Mouse (Mus musculus): Measurements from ENCODE around the gene Ahr. TPM values are rescaled to one million over a fixed set of nuclear protein-coding genes. Genes with fewer than 3 reads are reported as not detected.

The Ahr gene
- polyA plus RNA-seq, 1 experiment = 2.4 TPM

DNA sequence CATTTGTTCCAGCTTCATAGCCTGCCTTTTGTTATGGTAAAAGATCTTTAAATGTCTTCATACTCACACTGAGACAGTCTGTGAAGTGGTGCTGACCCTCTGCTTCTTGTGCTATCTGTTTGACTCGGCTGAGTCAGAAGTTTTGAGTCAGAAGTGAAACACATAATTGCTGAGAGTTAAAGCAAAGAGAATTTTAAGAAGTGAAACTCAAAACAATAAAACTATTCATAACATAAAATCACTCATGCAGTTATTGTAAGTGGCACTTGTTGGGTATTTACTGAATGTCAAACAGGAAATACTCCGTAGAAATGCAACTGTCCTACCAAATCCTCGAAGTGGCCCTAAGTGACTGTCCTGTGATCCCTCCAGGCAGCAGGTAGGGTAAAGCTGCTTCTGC, 18.3 kb upstream of the Ahr start:
- TF ChIP-seq POLR2A (IDR thresholded peaks at IDR 0.05; ENCODE audit: borderline replicate concordance, insufficient read depth, low read length) (no peak), CTCF (IDR thresholded peaks at IDR 0.05; ENCODE audit: borderline replicate concordance, insufficient read depth, low read depth, low read length) (no peak)
- 68% methylated on average over 3 of the region's 3 CpGs for WGBS
- Histone ChIP-seq H3K4me3 (replicated peaks; ENCODE audit: insufficient read depth, low read depth, low read length) (no peak overlapping the region), H3K27ac (ENCODE audit: insufficient read depth, low read length) (no peak overlapping the region), H3K27me3 (ENCODE audit: control insufficient read depth, insufficient read depth, low read length) (no peaks in the 10 kb centered on the region), H3K4me1 (ENCODE audit: control insufficient read depth, insufficient read depth, low read length) (no peaks in the 10 kb centered on the region)
- no peak for DNase-seq

DNA sequence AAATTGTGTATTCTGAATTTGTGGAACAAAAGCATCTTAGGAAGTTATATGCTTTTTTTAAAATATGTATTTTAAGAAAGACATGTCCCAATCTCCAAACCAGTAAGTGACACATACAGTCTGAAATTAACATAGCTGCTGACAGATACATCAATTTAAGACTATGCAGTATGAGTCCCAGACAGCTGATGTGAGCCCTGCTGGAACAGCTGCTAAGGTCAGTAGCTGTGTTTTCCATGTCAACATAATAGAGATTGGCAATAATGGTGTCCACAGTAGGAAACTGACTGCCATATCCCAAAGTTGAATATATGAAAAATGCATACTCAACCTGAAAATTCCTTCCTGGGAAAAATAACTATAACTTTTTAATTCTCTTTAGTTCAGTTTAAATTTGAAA, 15.5 kb upstream of the Ahr start:
- TF ChIP-seq CTCF (IDR thresholded peaks at IDR 0.05; ENCODE audit: borderline replicate concordance, insufficient read depth, low read depth, low read length) (no peak), POLR2A (IDR thresholded peaks at IDR 0.05; ENCODE audit: borderline replicate concordance, insufficient read depth, low read length) (no peak)
- DNase-seq = no peak
- Histone ChIP-seq H3K27me3 (ENCODE audit: control insufficient read depth, insufficient read depth, low read length) (no peaks in the 10 kb centered on the region), H3K4me1 (ENCODE audit: control insufficient read depth, insufficient read depth, low read length) (no peaks in the 10 kb centered on the region), H3K27ac (ENCODE audit: insufficient read depth, low read length) (no peak overlapping the region), H3K4me3 (replicated peaks; ENCODE audit: insufficient read depth, low read depth, low read length) (no peak overlapping the region)

DNA sequence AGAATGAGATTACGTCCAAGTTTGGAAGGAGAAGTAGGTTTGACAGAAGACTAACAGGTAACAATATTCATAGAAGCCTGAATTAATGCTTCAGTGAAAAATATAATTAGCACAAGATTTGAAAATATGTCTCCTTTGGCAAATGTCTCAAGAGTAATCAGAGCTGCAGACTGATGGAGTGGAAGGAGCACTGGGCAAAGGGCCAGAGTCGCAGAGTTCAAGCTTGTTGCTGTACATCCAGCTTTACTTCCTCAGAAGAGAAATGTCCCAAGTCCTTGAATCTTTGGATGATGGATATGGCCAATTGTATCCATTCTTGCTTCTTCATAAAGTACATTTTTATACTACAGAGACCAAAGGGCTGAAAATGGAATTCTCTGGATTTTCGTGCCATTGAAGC, 8.0 kb upstream of the Ahr start:
- 20% methylated on average over 3 of the region's 3 CpGs for WGBS
- TF ChIP-seq POLR2A (IDR thresholded peaks at IDR 0.05; ENCODE audit: borderline replicate concordance, insufficient read depth, low read length) (no peak), CTCF (IDR thresholded peaks at IDR 0.05; ENCODE audit: borderline replicate concordance, insufficient read depth, low read depth, low read length) (no peak)
- no peaks in the 10 kb centered on the region for H3K27me3 ChIP-seq (ENCODE audit: control insufficient read depth, insufficient read depth, low read length)
- no peak overlapping the region for H3K27ac ChIP-seq (ENCODE audit: insufficient read depth, low read length)
- no peak overlapping the region for H3K4me3 ChIP-seq (replicated peaks; ENCODE audit: insufficient read depth, low read depth, low read length)
- DNase-seq = no peak
- H3K4me1 ChIP-seq (ENCODE audit: control insufficient read depth, insufficient read depth, low read length) = no peaks in the 10 kb centered on the region

DNA sequence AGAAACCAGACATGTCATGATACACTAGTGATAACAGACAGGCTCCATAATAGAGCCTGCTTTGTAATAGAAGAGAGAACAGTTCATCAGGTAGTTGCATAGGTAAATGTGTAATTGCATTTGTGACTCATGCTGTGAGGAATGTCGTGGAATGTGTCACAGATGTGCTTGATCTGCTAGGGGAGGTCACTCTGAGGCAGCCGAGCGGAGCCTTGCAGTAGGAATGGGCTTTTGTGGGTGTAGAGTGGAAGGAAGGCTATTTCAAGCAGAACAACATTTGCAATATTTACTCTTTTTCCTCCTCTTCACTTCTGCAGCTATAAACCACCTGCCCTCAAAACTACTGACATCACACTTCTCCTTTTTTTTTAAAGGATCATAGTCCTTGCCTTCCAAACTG, 4.0 kb upstream of the Ahr start:
- TF ChIP-seq CTCF (IDR thresholded peaks at IDR 0.05; ENCODE audit: borderline replicate concordance, insufficient read depth, low read depth, low read length) (no peak), POLR2A (IDR thresholded peaks at IDR 0.05; ENCODE audit: borderline replicate concordance, insufficient read depth, low read length) (no peak)
- Histone ChIP-seq H3K27ac (ENCODE audit: insufficient read depth, low read length) (no peak overlapping the region), H3K4me3 (replicated peaks; ENCODE audit: insufficient read depth, low read depth, low read length) (no peak overlapping the region), H3K27me3 (ENCODE audit: control insufficient read depth, insufficient read depth, low read length) (no peaks in the 10 kb centered on the region), H3K4me1 (ENCODE audit: control insufficient read depth, insufficient read depth, low read length) (no peaks in the 10 kb centered on the region)
- 58% methylated on average over 3 of the region's 3 CpGs for WGBS
- no peak for DNase-seq

DNA sequence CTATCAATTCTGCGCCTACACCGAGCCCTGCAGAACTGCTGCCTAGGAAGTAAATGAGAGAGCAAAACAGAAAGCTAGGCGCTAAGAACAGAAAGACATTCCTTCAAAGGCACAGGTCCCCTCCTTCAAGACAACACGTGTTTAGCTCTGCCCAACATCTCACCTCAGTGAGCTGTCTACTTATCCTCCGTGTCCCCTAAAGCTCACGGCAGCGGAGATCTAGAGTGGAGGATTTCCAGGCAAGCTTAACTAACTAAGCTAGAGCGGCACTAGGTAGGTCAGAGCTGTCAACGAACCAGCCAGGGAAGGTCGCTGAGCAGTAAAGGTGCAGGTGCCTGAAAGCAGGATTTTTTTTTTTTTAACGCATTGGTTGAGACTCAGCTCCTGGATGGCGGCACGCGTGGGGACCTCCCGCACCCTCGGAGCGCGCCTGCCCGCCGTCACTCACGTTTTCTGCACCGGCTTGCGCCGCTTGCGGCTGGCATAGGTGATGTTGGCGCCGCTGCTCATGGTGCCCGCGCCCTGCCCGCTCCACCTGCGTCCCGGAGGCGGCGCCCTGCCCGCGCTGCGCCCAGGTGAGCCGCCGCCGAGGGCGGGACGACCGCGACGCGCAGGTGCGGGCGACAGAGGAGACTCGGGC, 604 bp downstream of the Ahr start:
- TF ChIP-seq CTCF (IDR thresholded peaks at IDR 0.05; ENCODE audit: borderline replicate concordance, insufficient read depth, low read depth, low read length) = no peak
- TF ChIP-seq POLR2A (IDR thresholded peaks at IDR 0.05; ENCODE audit: borderline replicate concordance, insufficient read depth, low read length) = no peak
- peak in 1 of 2 experiments; percentile 68 for DNase-seq
- H3K4me1 ChIP-seq (ENCODE audit: control insufficient read depth, insufficient read depth, low read length) = no peaks in the 10 kb centered on the region
- WGBS = 1% methylated on average over 48 of the region's 49 CpGs
- peak overlapping the region; percentile 35 for H3K27ac ChIP-seq (ENCODE audit: insufficient read depth, low read length)
- H3K27me3 ChIP-seq (ENCODE audit: control insufficient read depth, insufficient read depth, low read length) = no peaks in the 10 kb centered on the region
- H3K4me3 ChIP-seq (replicated peaks; ENCODE audit: insufficient read depth, low read depth, low read length) = peak overlapping the region; percentile 76

DNA sequence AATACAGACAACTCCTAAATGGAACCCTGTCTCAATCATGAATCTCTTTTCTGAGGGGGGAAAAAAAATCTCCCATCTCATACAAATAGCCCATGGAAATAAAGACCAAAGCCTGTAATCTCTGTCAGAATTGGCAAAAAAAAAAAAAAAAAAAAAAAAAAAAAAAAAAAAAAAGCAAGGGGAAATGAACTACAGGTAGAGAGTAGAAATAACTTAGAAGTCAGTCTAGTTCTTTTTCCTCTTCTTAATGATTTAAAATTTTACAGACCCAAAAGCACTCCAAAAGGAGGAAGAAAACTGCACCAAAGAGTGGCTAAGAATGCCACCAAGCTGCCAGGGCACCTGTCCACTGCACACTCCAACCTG, 1.1 kb downstream of the Ahr start:
- H3K4me3 ChIP-seq (replicated peaks; ENCODE audit: insufficient read depth, low read depth, low read length) = peak overlapping the region; percentile 76
- no peaks in the 10 kb centered on the region for H3K27me3 ChIP-seq (ENCODE audit: control insufficient read depth, insufficient read depth, low read length)
- no peak overlapping the region for H3K27ac ChIP-seq (ENCODE audit: insufficient read depth, low read length)
- no peak for DNase-seq
- no peaks in the 10 kb centered on the region for H3K4me1 ChIP-seq (ENCODE audit: control insufficient read depth, insufficient read depth, low read length)
- TF ChIP-seq CTCF (IDR thresholded peaks at IDR 0.05; ENCODE audit: borderline replicate concordance, insufficient read depth, low read depth, low read length) (no peak), POLR2A (IDR thresholded peaks at IDR 0.05; ENCODE audit: borderline replicate concordance, insufficient read depth, low read length) (no peak)

DNA sequence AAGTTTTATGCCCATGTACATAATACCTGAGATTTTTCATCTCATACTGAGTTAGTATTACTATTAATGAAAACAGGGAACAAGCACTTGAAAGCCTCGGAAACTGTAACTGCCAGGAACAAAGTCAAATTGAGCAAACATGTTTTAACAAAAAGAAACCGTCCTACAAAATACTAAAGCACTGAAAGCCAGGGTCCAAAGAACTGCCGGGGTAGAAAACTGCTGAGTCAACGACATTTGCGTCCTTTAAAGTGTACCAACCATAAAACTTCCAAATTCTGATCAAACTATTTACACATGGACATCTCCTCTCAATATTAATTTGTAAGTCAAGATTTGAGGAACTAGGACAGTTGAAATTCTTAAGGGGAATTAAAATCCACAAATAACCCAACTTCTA, 1.7 kb downstream of the Ahr start:
- no peaks in the 10 kb centered on the region for H3K27me3 ChIP-seq (ENCODE audit: control insufficient read depth, insufficient read depth, low read length)
- DNase-seq = no peak
- TF ChIP-seq CTCF (IDR thresholded peaks at IDR 0.05; ENCODE audit: borderline replicate concordance, insufficient read depth, low read depth, low read length) (no peak), POLR2A (IDR thresholded peaks at IDR 0.05; ENCODE audit: borderline replicate concordance, insufficient read depth, low read length) (no peak)
- 89% methylated on average over 5 of the region's 5 CpGs for WGBS
- H3K27ac ChIP-seq (ENCODE audit: insufficient read depth, low read length) = no peak overlapping the region
- H3K4me3 ChIP-seq (replicated peaks; ENCODE audit: insufficient read depth, low read depth, low read length) = no peak overlapping the region
- H3K4me1 ChIP-seq (ENCODE audit: control insufficient read depth, insufficient read depth, low read length) = no peaks in the 10 kb centered on the region

DNA sequence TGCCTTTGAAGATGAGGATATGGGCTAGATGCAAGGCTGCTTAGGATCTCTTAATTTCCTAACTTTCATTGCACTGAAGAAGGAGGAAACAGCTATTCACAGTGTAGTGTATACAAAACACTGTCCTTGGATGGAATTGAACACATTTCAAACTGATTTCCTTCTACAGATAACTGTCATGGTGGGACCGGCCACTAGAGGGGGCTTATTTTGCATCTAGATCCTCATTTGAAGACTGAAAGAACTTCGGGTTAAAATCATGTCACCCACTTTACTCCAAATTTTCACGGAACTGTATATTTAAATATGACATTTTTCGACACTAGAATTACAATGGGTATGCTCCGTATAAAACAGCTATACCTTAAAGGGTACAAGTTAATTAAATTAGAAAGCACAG, 2.7 kb downstream of the Ahr start:
- DNase-seq = peak; percentile 46 to 57
- TF ChIP-seq POLR2A (IDR thresholded peaks at IDR 0.05; ENCODE audit: borderline replicate concordance, insufficient read depth, low read length) (no peak), CTCF (IDR thresholded peaks at IDR 0.05; ENCODE audit: borderline replicate concordance, insufficient read depth, low read depth, low read length) (peak; percentile 43; the same call in 1 of the 2 replicates)
- Histone ChIP-seq H3K27me3 (ENCODE audit: control insufficient read depth, insufficient read depth, low read length) (no peaks in the 10 kb centered on the region), H3K27ac (ENCODE audit: insufficient read depth, low read length) (no peak overlapping the region), H3K4me1 (ENCODE audit: control insufficient read depth, insufficient read depth, low read length) (no peaks in the 10 kb centered on the region), H3K4me3 (replicated peaks; ENCODE audit: insufficient read depth, low read depth, low read length) (no peak overlapping the region)
- 20% methylated on average over 5 of the region's 5 CpGs for WGBS
